Mouse (Mus musculus) heart, embryonic 11.5 days (tissue): ENCODE results near the gene 4933405L10Rik. TPM values are rescaled to one million over a fixed set of nuclear protein-coding genes. Genes with fewer than 3 reads are reported as not detected.

Experiments used
- ATAC-seq: fragments of 200-750 bp; cut with Nextera tagmentation; replicated peaks from 2 replicates; pipeline ENCODE4 v1.8.0; 2017; ENCODE audit warnings: moderate library complexity; ENCODE audit not compliant: insufficient number of reproducible peaks, low FRiP score, low TSS enrichment
- H3K27ac ChIP-seq: fragments of 300-500 bp; sonication (generic); 2 replicates; pipeline ENCODE4 v1.5.1; 2014; ENCODE audit warnings: mild to moderate bottlenecking, low read depth, low read length
- H3K27me3 ChIP-seq: fragments of 300-500 bp; sonication (generic); 2 replicates; pipeline ENCODE4 v1.6.1; 2014; ENCODE audit warnings: mild to moderate bottlenecking, low read length, mixed read lengths; ENCODE audit not compliant: control insufficient read depth, insufficient read depth
- H3K36me3 ChIP-seq: fragments of 300-500 bp; sonication (generic); 2 replicates; pipeline ENCODE4 v1.6.1; 2014; ENCODE audit warnings: mild to moderate bottlenecking, low read length, moderate library complexity, mixed read lengths; ENCODE audit not compliant: control insufficient read depth, insufficient read depth
- H3K4me1 ChIP-seq: fragments of 300-500 bp; sonication (generic); 2 replicates; pipeline ENCODE4 v1.6.1; 2014; ENCODE audit warnings: low read length; ENCODE audit not compliant: control insufficient read depth, insufficient read depth
- H3K4me2 ChIP-seq: fragments of 300-500 bp; sonication (generic); 2 replicates; pipeline ENCODE4 v1.6.1; 2014; ENCODE audit warnings: mild to moderate bottlenecking, moderate library complexity
- H3K4me3 ChIP-seq: fragments of 300-500 bp; sonication (generic); 2 replicates; pipeline ENCODE4 v1.5.1; 2014; ENCODE audit warnings: low read depth, low read length
- H3K9ac ChIP-seq: fragments of 300-500 bp; sonication (generic); 2 replicates; pipeline ENCODE4 v1.6.1; 2014; ENCODE audit warnings: mild to moderate bottlenecking, low read depth, low read length, moderate library complexity
- H3K9me3 ChIP-seq: fragments of 300-500 bp; sonication (generic); replicated peaks from 2 replicates; pipeline ENCODE4 v1.6.1; 2016; ENCODE audit warnings: low read length; ENCODE audit not compliant: control insufficient read depth
- WGBS: fragments of 180-500 bp; shearing (Covaris S2); extraction: QIAGEN DNeasy Blood & Tissue Kit; methylation state at CpG from one replicate; pipeline ENCODE4 v1.1.7; 2014; ENCODE audit not compliant: insufficient replicate concordance; 5-methylcytosine and 5-hydroxymethylcytosine counted together
- polyA plus RNA-seq: library from polyadenylated mRNA; unstranded; fragments of >200 nt; fragmentation: Nextera tagmentation; extraction: Ambion mirVana; gene quantifications from 2 replicates; pipeline ENCODE4 v1.2.1, GENCODE M21; 2014

Gene 4933405L10Rik
- polyA plus RNA-seq, 1 experiment from 2014 or later: 0.13 TPM

DNA sequence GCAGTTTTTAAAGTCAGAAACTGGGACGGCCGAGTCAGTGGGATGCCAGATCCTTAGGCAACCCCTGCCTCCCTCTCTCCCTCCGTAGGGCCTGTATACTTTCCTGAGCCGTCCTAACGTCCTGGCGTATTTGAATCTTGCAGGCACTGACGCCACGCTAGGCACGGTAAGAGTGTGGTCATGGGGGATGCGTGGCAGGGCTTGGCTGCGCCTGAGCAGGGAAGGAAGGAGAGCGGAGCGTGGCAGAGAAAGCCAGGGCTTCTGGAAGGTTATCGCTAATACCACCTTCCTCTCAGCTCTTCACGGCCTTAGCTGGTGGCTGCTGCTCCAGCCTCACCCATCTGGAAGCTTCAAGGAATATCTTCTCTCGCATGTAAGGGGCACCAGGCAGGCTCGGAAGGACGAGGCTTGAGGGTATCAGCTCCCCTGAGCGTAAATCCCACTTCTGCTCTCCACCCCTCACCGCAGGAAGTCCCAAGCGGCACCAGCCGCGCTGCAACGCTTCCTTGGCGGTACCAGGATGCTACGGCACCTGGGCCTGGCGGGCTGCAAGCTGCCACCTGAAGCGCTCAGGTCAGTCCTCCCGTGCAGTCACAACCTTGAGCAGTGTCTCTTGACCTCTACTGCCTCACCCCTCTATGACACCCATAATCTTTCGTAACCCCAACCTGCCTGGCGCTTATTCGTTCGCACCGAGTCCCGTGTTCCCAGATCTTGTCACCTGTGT is 18.0 kb upstream of the 4933405L10Rik start:
- H3K4me1 ChIP-seq: peaks cover 17% of the 10 kb centered on the region
- 56% methylated on average over 35 of the region's 35 CpGs for WGBS
- no peaks in the 10 kb centered on the region for H3K9me3 ChIP-seq
- peaks cover 16% of the 10 kb centered on the region for H3K27me3 ChIP-seq
- no peak for ATAC-seq
- 0 out of 2 replicates have a peak, but pooled peaks cover 3% of the 10 kb centered on the region for H3K36me3 ChIP-seq
- no peak overlapping the region for H3K27ac ChIP-seq
- no peak overlapping the region for H3K4me3 ChIP-seq
- H3K9ac ChIP-seq: no peak overlapping the region
- no peak overlapping the region for H3K4me2 ChIP-seq

DNA sequence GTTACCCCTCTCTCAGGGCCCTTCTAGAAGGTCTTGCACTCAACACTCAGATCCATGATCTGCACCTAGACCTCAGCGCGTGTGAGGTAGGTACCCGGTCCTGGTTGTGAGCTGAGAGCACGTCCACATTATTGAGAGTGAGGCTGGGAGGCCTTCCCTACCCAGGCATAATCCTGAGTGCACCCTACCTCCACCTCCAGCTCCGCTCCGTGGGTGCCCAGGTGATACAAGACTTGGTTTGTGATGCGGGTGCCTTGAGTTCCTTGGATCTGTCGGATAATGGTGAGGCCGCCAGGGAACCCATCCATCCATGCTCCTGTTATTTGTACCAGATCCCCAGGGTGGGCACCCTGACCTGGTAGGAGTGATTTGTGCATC is 17.5 kb upstream of the 4933405L10Rik start:
- no peak overlapping the region for H3K27ac ChIP-seq
- H3K4me1 ChIP-seq: peaks cover 19% of the 10 kb centered on the region
- H3K4me3 ChIP-seq: no peak overlapping the region
- H3K9me3 ChIP-seq: no peaks in the 10 kb centered on the region
- 0 out of 2 replicates have a peak, but pooled peaks cover 3% of the 10 kb centered on the region for H3K36me3 ChIP-seq
- no peak overlapping the region for H3K9ac ChIP-seq
- ATAC-seq: no peak
- H3K4me2 ChIP-seq: no peak overlapping the region
- 85% methylated on average over 9 of the region's 9 CpGs for WGBS
- peaks cover 19% of the 10 kb centered on the region for H3K27me3 ChIP-seq

DNA sequence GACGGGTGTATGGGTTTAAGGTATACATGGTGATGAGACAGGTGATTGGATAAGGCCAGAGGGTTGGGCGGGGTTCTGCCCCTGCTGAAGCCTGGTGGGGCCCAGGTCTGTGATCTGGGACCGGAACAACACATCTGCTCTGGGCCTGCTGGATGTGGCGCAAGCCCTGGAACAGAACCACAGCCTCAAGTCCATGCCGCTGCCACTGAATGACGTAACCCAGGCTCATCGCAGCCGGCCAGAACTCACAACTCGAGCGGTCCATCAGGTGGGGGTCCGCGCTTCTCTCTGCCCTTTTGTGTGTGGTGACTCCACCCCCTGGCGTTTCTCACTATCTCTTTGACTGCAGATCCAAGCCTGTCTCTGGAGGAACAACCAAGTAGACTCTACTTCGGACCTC is 16.5 kb upstream of the 4933405L10Rik start:
- Histone ChIP-seq H3K27ac (no peak overlapping the region), H3K4me1 (peaks cover 13% of the 10 kb centered on the region), H3K4me3 (no peak overlapping the region), H3K27me3 (peaks cover 24% of the 10 kb centered on the region), H3K4me2 (no peak overlapping the region), H3K9ac (no peak overlapping the region), H3K9me3 (no peaks in the 10 kb centered on the region), H3K36me3 (0 out of 2 replicates have a peak, but pooled peaks cover 3% of the 10 kb centered on the region)
- 72% methylated on average over 14 of the region's 14 CpGs for WGBS
- ATAC-seq: no peak

DNA sequence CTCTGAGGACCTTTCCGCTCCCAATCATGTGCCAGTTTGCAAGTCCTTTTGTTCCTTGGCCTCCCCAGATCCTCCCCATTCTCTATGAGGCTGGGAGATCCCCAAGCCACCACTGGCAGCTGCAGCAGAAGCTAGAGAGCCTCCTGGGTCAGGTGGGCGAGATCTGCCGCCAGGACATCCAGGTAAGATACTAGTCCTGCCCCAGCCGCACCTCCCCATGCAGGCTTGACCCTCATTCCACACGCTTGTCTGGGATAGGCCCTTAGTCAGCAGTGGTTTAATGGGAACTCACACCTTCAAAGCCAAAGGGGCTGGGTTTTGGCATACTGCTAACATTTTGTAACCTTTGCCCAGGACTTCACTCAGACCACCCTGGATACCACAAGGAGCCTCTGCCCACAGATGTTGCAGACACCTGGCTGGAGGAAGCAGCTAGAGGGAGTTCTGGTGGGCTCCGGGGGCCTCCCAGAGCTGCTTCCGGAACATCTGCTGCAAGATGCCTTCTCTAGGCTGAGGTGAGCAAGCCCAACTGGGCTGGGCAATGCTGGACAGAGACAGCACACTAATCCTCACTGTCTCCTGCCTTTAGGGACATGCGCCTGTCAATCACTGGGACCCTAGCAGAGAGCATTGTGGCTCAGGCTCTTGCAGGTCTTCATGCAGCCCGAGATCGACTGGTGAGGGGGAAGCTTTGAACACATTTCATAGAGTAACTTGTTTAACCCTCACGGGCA is 14.8 kb upstream of the 4933405L10Rik start:
- 0 out of 2 replicates have a peak, but pooled peaks cover 3% of the 10 kb centered on the region for H3K36me3 ChIP-seq
- H3K9ac ChIP-seq: no peak overlapping the region
- peaks cover 24% of the 10 kb centered on the region for H3K27me3 ChIP-seq
- no peak for ATAC-seq
- peaks cover 12% of the 10 kb centered on the region for H3K4me1 ChIP-seq
- H3K27ac ChIP-seq: no peak overlapping the region
- H3K9me3 ChIP-seq: no peaks in the 10 kb centered on the region
- 90% methylated on average over 11 of the region's 11 CpGs for WGBS
- no peak overlapping the region for H3K4me3 ChIP-seq
- no peak overlapping the region for H3K4me2 ChIP-seq

DNA sequence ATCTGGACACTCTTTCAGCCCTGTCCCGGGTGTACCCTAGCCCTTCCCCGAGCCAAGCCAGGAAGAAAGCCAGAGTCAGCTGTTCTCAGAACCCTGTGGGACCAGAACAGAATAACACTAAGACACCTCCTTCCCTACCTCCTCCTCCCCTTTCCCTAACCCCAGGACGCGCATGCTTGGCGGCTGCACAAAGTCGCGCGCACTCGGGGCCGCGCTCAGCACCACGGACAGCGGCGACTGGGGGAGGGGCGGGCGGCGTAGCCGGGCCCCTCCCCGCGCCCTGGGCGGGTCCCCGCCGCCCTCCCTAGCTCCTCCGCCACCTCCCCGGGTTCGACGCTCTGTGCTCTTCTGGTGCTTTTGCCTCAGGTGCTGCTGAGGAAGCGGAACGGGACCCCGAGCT is 13.8 kb upstream of the 4933405L10Rik start:
- WGBS: 5% methylated on average over 30 of the region's 30 CpGs
- Histone ChIP-seq H3K4me1 (peaks cover 10% of the 10 kb centered on the region), H3K27me3 (peaks cover 24% of the 10 kb centered on the region), H3K4me2 (peak overlapping the region; percentile 95), H3K36me3 (peaks cover 3% of the 10 kb centered on the region; the same call in 1 of the 2 replicates), H3K4me3 (peak overlapping the region; percentile 46), H3K9me3 (no peaks in the 10 kb centered on the region), H3K9ac (0 out of 2 replicates have a peak overlapping the region, but pooled peaks have one; percentile 17), H3K27ac (no peak overlapping the region)
- ATAC-seq: no peak

DNA sequence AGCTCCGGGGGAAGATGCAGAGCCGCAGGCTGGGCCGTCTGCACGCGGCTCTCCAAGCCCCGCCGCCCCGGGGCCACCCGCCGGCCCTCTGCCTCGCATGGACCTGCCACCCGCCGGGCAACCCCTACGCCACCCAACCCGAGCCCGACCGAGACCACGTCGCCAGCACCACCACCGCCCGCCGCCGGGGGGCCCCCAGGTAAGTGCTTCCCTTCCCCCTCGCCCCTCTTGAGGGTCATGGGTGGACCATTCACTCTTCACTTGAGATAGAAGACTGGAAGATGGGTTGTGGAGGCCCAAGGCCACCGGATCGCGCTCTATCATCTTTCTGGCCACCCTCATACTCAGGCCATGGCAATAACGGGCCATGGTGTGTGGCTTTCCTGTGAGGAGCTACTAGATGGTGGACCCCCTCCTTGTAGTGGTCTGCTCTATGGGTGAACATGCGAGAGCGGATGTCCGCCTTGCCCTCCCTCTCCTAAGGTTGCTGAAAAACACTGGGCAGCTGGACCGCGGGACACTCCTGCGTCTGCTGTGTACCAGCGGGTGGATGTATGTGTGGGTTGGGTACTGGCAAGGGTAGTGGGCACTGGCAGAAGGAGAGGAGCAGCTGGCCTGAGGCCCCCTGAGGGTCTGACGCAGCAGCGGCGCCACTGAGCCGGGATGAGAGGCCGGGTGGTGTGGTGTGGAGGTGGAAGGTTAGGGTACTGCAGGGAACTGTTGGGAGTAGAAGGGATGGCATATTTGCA is 13.2 kb upstream of the 4933405L10Rik start:
- H3K27me3 ChIP-seq: peaks cover 24% of the 10 kb centered on the region
- H3K9ac ChIP-seq: 0 out of 2 replicates have a peak overlapping the region, but pooled peaks have one; percentile 17
- H3K4me3 ChIP-seq: peak overlapping the region; percentile 46
- peaks cover 10% of the 10 kb centered on the region for H3K4me1 ChIP-seq
- peak overlapping the region; percentile 95 for H3K4me2 ChIP-seq
- no peak for ATAC-seq
- no peak overlapping the region for H3K27ac ChIP-seq
- no peaks in the 10 kb centered on the region for H3K9me3 ChIP-seq
- 9% methylated on average over 40 of the region's 40 CpGs for WGBS
- H3K36me3 ChIP-seq: peaks cover 3% of the 10 kb centered on the region; the same call in 1 of the 2 replicates

DNA sequence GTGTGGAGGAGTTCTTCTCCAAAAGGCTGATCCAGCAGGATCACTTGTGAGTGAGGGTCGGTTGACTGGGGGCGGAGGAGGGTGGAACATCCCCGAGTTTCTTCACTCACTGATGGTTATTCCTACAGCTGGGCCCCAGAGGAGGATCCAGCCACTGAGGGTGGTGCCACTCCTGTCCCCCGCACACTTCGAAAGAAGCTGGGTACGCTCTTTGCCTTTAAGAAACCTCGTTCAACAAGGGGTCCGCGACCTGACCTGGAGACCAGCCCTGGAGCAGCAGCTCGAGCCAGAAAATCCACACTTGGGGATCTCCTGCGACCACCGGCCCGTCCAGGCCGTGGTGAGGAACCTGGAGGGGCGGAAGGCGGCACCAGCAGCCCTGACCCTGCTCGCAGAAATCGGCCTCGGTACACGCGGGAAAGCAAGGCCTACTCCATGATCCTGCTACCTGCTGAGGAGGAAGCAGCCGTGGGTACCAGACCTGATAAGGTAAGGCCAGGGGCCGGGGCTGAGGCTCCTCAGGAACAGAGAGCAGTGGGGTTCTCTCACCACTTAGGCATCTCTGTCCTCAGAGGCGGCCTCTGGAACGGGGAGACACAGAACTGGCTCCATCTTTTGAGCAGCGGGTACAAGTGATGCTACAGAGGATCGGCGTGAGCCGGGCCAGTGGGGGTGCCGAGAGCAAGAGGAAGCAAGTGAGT is 12.2 kb upstream of the 4933405L10Rik start:
- 72% methylated on average over 30 of the region's 30 CpGs for WGBS
- Histone ChIP-seq H3K9me3 (no peaks in the 10 kb centered on the region), H3K36me3 (peaks cover 3% of the 10 kb centered on the region; the same call in 1 of the 2 replicates), H3K4me2 (no peak overlapping the region), H3K4me3 (no peak overlapping the region), H3K27me3 (peaks cover 21% of the 10 kb centered on the region), H3K4me1 (peaks cover 14% of the 10 kb centered on the region), H3K9ac (no peak overlapping the region), H3K27ac (no peak overlapping the region)
- ATAC-seq: no peak
